Mouse (Mus musculus) heart, embryonic 13.5 days (tissue): ENCODE measurements around the gene Olfr301. TPM values are rescaled to one million over a fixed set of nuclear protein-coding genes. Genes with fewer than 3 reads are reported as not detected.

Experiments
- ATAC-seq: fragments of 200-750 bp; cut with Nextera tagmentation; 2 replicates; pipeline ENCODE4 v1.8.0; 2017; ENCODE audit warnings: moderate TSS enrichment; ENCODE audit not compliant: insufficient number of reproducible peaks, low FRiP score, low TSS enrichment; ENCODE audit errors: extremely low read depth
- H3K27ac ChIP-seq: fragments of 300-500 bp; sonication (generic); replicated peaks from 2 replicates; pipeline ENCODE4 v1.5.1; 2015; ENCODE audit warnings: moderate library complexity, mild to moderate bottlenecking, inconsistent platforms
- H3K27me3 ChIP-seq: fragments of 300-500 bp; sonication (generic); replicated peaks from 2 replicates; pipeline ENCODE4 v1.6.1; 2015; ENCODE audit warnings: mild to moderate bottlenecking, inconsistent platforms
- H3K36me3 ChIP-seq: fragments of 300-500 bp; sonication (generic); 2 replicates; pipeline ENCODE4 v1.6.1; 2015; ENCODE audit warnings: mild to moderate bottlenecking, inconsistent platforms
- H3K4me1 ChIP-seq: fragments of 300-500 bp; sonication (generic); 2 replicates; pipeline ENCODE4 v1.6.1; 2015; ENCODE audit warnings: inconsistent platforms
- H3K4me2 ChIP-seq: fragments of 300-500 bp; sonication (generic); 2 replicates; pipeline ENCODE4 v1.6.1; 2015; ENCODE audit warnings: inconsistent platforms, mild to moderate bottlenecking, moderate library complexity
- H3K4me3 ChIP-seq: fragments of 300-500 bp; sonication (generic); 2 replicates; pipeline ENCODE4 v1.5.1; 2015; ENCODE audit warnings: moderate library complexity, mild to moderate bottlenecking, inconsistent platforms
- H3K9ac ChIP-seq: fragments of 300-500 bp; sonication (generic); 2 replicates; pipeline ENCODE4 v1.6.1; 2015; ENCODE audit warnings: inconsistent platforms, mild to moderate bottlenecking, moderate library complexity
- H3K9me3 ChIP-seq: fragments of 300-500 bp; sonication (generic); 2 replicates; pipeline ENCODE4 v1.6.1; 2016; ENCODE audit warnings: inconsistent platforms
- WGBS: fragments of 180-500 bp; shearing (Covaris S2); methylation state at CpG from one replicate; pipeline ENCODE4 v1.1.7; 2015; ENCODE audit warnings: mixed read lengths; 5-methylcytosine and 5-hydroxymethylcytosine counted together
- polyA plus RNA-seq: library from polyadenylated mRNA; unstranded; fragments of >200 nt; fragmentation: Nextera tagmentation; extraction: Ambion mirVana; gene quantifications from 2 replicates; pipeline ENCODE4 v1.2.1, GENCODE M21; 2015

Olfr301 gene
- polyA plus RNA-seq: not detected in 2 replicates

DNA sequence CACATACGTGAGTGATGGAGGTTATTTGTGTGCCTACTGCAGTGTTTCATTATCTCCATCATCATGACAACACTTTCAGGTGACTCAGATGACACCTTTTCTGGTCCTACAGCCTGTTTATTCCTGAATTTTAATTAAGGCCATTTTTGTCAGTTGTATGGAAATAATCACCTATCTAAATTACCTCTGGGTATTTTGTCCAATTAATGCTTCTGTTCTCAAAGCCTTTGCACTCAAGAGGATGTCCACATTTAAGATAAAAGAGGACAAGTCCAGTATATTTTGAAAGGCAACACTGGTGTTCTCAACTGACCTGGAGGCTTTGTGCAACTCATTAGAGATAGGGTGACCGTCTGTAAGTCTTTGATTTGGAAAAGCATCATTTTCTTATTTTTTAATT, at the start of gene Olfr301:
TSS of gene Olfr301 (plus strand) at position 301 of the 400 bp plus-strand sequence.
- Histone ChIP-seq H3K9me3 (no peaks in the 10 kb centered on the region), H3K4me2 (no peak within 1 kb of the TSS), H3K9ac (no peak within 1 kb of the TSS), H3K4me1 (no peaks in the 10 kb centered on the region), H3K27ac (no peak within 1 kb of the TSS), H3K27me3 (no peaks in the 10 kb centered on the region), H3K4me3 (no peak within 1 kb of the TSS), H3K36me3 (no peaks in the 10 kb centered on the region)
- no peak for ATAC-seq
- WGBS: 61% methylated on average over 2 of the region's 2 CpGs

DNA sequence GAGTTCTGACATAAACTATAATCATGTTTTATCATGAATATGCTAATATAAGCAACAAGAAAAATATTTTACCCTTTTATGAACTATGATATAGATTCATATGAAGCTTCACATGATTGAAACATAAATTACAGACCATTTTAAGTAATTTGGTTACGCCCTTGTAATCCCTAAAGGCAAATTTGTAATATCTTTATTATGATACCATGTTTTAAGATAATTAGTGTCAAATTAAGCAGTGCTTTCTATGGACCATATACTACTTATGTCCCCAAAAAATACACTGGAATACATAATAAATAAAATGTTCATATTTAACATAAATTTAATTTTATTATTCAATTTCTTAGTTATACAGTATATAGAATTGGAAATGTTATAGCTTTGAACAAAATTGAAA, 36.8 kb upstream of the Olfr301 start, which contains the start of gene Olfr305:
TSS of gene Olfr305 (minus strand) at position 101 of the 400 bp plus-strand sequence.
- no peak for ATAC-seq

DNA sequence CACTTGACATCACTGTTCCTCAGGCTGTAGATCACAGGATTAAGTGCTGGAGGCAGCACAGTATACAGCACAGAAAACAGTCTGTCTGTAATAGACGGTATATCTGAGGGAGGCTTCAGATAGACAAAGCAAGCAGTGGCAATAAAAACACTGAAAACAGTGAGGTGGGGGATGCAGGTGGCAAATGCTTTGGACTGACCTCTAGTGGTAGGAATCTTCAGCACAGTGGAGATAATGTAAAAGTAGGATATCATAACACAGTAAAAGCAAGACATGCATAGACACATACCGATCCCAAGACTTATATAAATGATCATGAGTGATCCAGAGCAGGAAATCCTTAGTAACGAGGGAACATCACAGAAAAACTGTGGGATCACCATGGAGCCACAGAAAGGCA, 17.9 kb upstream of the Olfr301 start:
- Histone ChIP-seq H3K4me2 (no peak overlapping the region), H3K4me3 (no peak overlapping the region), H3K27ac (no peak overlapping the region), H3K9ac (no peak overlapping the region), H3K4me1 (no peaks in the 10 kb centered on the region), H3K27me3 (no peaks in the 10 kb centered on the region), H3K36me3 (no peaks in the 10 kb centered on the region), H3K9me3 (no peaks in the 10 kb centered on the region)
- no peak; the same call in 1 of the 2 replicates for ATAC-seq
- WGBS: 65% methylated on average over 3 of the region's 3 CpGs

More for the DNA sequence above, 36.8 kb upstream of the Olfr301 start, which contains the start of gene Olfr305:
- Histone ChIP-seq H3K36me3 (no peaks in the 10 kb centered on the region), H3K27ac (no peak within 1 kb of the TSS), H3K4me3 (no peak within 1 kb of the TSS), H3K27me3 (no peaks in the 10 kb centered on the region), H3K9ac (no peak within 1 kb of the TSS), H3K4me1 (no peaks in the 10 kb centered on the region), H3K4me2 (no peak within 1 kb of the TSS), H3K9me3 (no peaks in the 10 kb centered on the region)
- 61% methylated on average over 1 of the region's 1 CpGs for WGBS

DNA sequence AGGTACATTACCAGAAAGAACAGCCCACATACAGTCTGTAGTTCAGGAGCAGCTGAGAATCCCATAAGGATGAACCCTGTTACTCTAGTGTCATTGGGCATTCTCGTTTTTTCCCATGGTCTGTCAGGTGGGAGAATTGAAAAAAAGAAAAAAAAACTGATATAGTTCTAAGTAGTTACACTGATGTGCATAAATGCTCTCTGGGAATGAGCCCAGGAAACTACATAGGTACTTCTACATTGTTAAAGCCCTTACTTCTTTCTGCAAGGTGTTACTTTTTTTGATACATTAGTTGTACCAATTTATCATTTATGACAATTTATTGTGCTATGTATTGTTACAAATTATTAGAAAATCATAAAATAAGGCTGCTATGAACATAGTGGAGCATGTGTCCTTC, 17.1 kb upstream of the Olfr301 start, which contains the start of gene Olfr304:
TSS of gene Olfr304 (minus strand) at position 101 of the 400 bp plus-strand sequence.
- Histone ChIP-seq H3K27ac (no peak within 1 kb of the TSS), H3K4me1 (no peaks in the 10 kb centered on the region), H3K9me3 (no peaks in the 10 kb centered on the region), H3K4me3 (no peak within 1 kb of the TSS), H3K27me3 (no peaks in the 10 kb centered on the region), H3K9ac (no peak within 1 kb of the TSS), H3K36me3 (no peaks in the 10 kb centered on the region), H3K4me2 (no peak within 1 kb of the TSS)
- 45% methylated on average over 1 of the region's 1 CpGs for whole genome bisulfite sequencing
- no peak for ATAC-seq

DNA sequence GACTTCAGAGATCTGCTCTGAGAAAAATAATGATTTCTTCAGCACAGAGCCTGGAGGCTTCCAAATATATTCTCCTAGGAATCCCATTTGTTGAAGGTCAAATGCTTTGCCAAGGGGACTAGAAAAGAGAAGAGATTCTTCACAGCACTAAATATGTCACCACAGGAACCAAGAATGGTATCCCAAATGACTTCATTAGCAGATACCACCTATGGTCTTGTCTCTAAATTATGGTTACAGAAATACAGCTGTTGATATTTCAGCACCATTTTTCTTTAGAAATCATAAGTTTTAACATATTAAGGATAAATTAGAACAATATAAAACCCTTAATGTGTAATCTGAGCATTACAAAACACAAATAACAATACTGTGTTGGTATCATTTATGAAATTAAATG, 6.0 kb upstream of the Olfr301 start, which contains the start of gene Olfr303:
TSS of gene Olfr303 (minus strand) at position 101 of the 400 bp plus-strand sequence.
- no peak within 1 kb of the TSS for H3K9ac ChIP-seq
- ATAC-seq: no peak
- H3K4me3 ChIP-seq: no peak within 1 kb of the TSS
- no peak within 1 kb of the TSS for H3K4me2 ChIP-seq
- no peaks in the 10 kb centered on the region for H3K9me3 ChIP-seq
- no peaks in the 10 kb centered on the region for H3K4me1 ChIP-seq
- no peak within 1 kb of the TSS for H3K27ac ChIP-seq
- H3K27me3 ChIP-seq: no peaks in the 10 kb centered on the region
- H3K36me3 ChIP-seq: no peaks in the 10 kb centered on the region

DNA sequence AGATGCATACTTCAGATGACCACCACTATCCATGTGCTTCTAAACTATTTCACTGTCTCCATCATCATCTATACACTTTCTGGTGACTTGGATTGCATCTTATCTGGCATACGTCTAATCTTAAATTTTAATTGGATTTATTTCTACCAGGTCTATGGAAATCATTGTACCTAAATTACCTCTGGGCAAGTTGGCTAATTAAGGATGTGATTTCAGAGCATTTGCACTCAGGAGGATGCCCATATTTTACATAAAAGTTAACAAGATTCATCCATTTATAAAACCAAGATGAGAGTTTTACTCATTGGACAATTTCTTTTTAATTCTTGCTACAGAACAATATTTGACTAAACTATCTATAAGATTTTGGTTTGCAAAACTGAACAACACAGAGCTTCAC, 56.0 kb downstream of the Olfr301 start, which contains the start of gene Olfr299:
TSS of gene Olfr299 (plus strand) at position 301 of the 400 bp plus-strand sequence.
- Histone ChIP-seq H3K27ac (no peak within 1 kb of the TSS), H3K9ac (no peak within 1 kb of the TSS), H3K9me3 (0 out of 2 replicates have a peak, but pooled peaks cover 3% of the 10 kb centered on the region), H3K36me3 (no peaks in the 10 kb centered on the region), H3K4me2 (no peak within 1 kb of the TSS), H3K27me3 (no peaks in the 10 kb centered on the region), H3K4me3 (no peak within 1 kb of the TSS), H3K4me1 (no peaks in the 10 kb centered on the region)
- WGBS: 75% methylated on average over 1 of the region's 1 CpGs
- ATAC-seq: no peak

Other genes with a start within 250 kb of the Olfr301 start
- gene Vmn2r75, start 232.1 kb upstream of the Olfr301 start, polyA plus RNA-seq: not detected in 2 replicates
- not detected in 2 replicates for gene Vmn2r76, start 157.5 kb upstream of the Olfr301 start, polyA plus RNA-seq
- gene Olfr310, start 126.7 kb upstream of the Olfr301 start, polyA plus RNA-seq: not detected in 2 replicates
- not detected in 2 replicates for gene Olfr309, start 90.1 kb upstream of the Olfr301 start, polyA plus RNA-seq
- not detected in 2 replicates for gene Olfr308, start 78.2 kb upstream of the Olfr301 start, polyA plus RNA-seq
- gene Olfr307, start 66.3 kb upstream of the Olfr301 start, polyA plus RNA-seq: not detected in 2 replicates
- gene Olfr305, start 36.9 kb upstream of the Olfr301 start, polyA plus RNA-seq: not detected in 2 replicates
- gene Olfr304, start 17.2 kb upstream of the Olfr301 start, polyA plus RNA-seq: not detected in 2 replicates
- not detected in 2 replicates for gene Olfr303, start 6.1 kb upstream of the Olfr301 start, polyA plus RNA-seq
- gene Olfr299, start 56.1 kb downstream of the Olfr301 start, polyA plus RNA-seq: not detected in 2 replicates
- not detected in 2 replicates for gene Olfr298, start 88.6 kb downstream of the Olfr301 start, polyA plus RNA-seq
- not detected in 2 replicates for gene Olfr297, start 116.1 kb downstream of the Olfr301 start, polyA plus RNA-seq
- not detected in 2 replicates for gene Olfr295, start 180.0 kb downstream of the Olfr301 start, polyA plus RNA-seq
- gene Olfr294, start 212.8 kb downstream of the Olfr301 start, polyA plus RNA-seq: not detected in 2 replicates
- not detected in 2 replicates for gene Olfr293, start 245.2 kb downstream of the Olfr301 start, polyA plus RNA-seq